Mouse (Mus musculus) G1E-ER4 (cell line): ENCODE data around the gene Trip4. TPM values are rescaled to one million over a fixed set of nuclear protein-coding genes. Genes with fewer than 3 reads are reported as not detected.

ENCODE experiments used
- GATA1 ChIP-seq: IDR thresholded peaks from one replicate; pipeline ENCODE4 v1.8.0; 2012; ENCODE audit warnings: low read length, inconsistent platforms
- polyA plus RNA-seq: library from polyadenylated mRNA; stranded (reverse); fragments of >175 nt; gene quantifications from 2 replicates; pipeline ENCODE4 v1.2.3, GENCODE M21; 2012

Gene Trip4
- polyA plus RNA-seq, 1 experiment = 3.3 TPM

GRCm38 (mm10) chr9:65823716-65824462, 84.7 kb downstream of the Trip4 start:
- TF ChIP-seq GATA1 = no peak

GRCm38 (mm10) chr9:65822011-65822410, 86.6 kb downstream of the Trip4 start:
- TF ChIP-seq GATA1 = no peak

GRCm38 (mm10) chr9:65820301-65820700, 88.3 kb downstream of the Trip4 start:
- no peak for TF ChIP-seq GATA1

GRCm38 (mm10) chr9:65818402-65818801, 90.2 kb downstream of the Trip4 start:
- no peak for TF ChIP-seq GATA1

- TF ChIP-seq GATA1 = no peak
Measured at GRCm38 (mm10) chr9:65812841-65813240, 95.8 kb downstream of the Trip4 start.

- no peak for TF ChIP-seq GATA1
Measured at GRCm38 (mm10) chr9:65811784-65812183, 96.8 kb downstream of the Trip4 start.

GRCm38 (mm10) chr9:65807818-65808217, 100.8 kb downstream of the Trip4 start:
- TF ChIP-seq GATA1 = no peak

- no peak for TF ChIP-seq GATA1
Measured at GRCm38 (mm10) chr9:65807251-65807650, 101.3 kb downstream of the Trip4 start.

GRCm38 (mm10) chr9:65799770-65800169, 108.8 kb downstream of the Trip4 start:
- TF ChIP-seq GATA1 = no peak

GRCm38 (mm10) chr9:65795651-65796050, 112.9 kb downstream of the Trip4 start:
- no peak for TF ChIP-seq GATA1

GRCm38 (mm10) chr9:65794313-65794712, 114.3 kb downstream of the Trip4 start:
- TF ChIP-seq GATA1 = no peak

- TF ChIP-seq GATA1 = no peak
Measured at GRCm38 (mm10) chr9:65793506-65793905, 115.1 kb downstream of the Trip4 start.

GRCm38 (mm10) chr9:65793086-65793485, 115.5 kb downstream of the Trip4 start:
- TF ChIP-seq GATA1 = no peak

- no peak for TF ChIP-seq GATA1
Measured at GRCm38 (mm10) chr9:65791846-65792245, 116.7 kb downstream of the Trip4 start.

- no peak for TF ChIP-seq GATA1
Measured at GRCm38 (mm10) chr9:65791106-65791505, 117.5 kb downstream of the Trip4 start.

- no peak for TF ChIP-seq GATA1
Measured at GRCm38 (mm10) chr9:65789788-65790187, 118.8 kb downstream of the Trip4 start.

- no peak for TF ChIP-seq GATA1
Measured at GRCm38 (mm10) chr9:65788556-65788955, 120.0 kb downstream of the Trip4 start.
